Mouse (Mus musculus): Measurements from ENCODE around the gene Dnm3. TPM values are rescaled to one million over a fixed set of nuclear protein-coding genes. Genes with fewer than 3 reads are reported as not detected.

Dnm3 gene
- total RNA-seq, 1 experiment from 2014 or later: not detected

DNA sequence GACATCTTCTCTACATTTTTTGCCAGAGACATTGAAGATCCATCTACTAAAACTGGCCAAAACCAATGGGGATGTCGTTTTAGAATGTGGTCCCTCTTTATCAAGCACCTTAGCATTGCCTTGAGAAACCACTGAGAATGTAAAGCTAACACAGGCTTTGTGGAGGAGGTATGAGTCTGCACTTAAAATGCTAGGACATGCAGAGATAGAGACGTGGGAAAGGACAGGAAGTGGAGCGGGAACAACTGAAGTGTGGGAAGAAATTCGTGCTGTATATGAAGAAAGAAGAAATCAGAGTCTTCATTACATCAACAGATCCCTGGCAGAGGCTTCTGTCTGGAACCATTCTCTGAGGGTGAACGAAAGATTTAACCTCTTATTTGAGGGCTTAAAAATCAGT is 121.4 kb downstream of the Dnm3 start:
- ATAC-seq (replicated peaks in 1 of 2; ENCODE audit: insufficient read depth in 1 of 2, low FRiP score in 2 of 2, low TSS enrichment in 1 of 2, low read depth in 1 of 2, poor library complexity in 2 of 2, severe bottlenecking in 2 of 2): no peak

DNA sequence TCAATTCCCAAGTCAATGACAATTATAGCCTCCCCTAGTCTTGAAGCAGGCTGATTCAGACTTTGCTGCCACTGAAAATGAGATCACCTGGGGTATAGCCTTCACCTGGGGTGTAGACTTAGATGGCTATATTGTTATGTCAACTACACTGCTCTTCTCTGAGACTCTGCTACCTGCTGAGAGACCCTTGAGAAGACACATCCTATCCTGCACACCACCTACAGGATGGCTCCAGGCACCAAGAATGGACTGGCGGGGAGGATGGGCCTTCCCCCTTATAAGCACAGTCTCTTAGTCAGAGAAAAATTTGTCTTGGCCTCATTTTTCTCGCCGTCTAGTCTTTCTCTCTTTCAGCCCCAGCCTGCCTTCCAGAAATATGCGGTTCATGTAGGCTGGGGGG is 123.1 kb downstream of the Dnm3 start:
- ATAC-seq (replicated peaks in 1 of 2; ENCODE audit: insufficient read depth in 1 of 2, low FRiP score in 2 of 2, low TSS enrichment in 1 of 2, low read depth in 1 of 2, poor library complexity in 2 of 2, severe bottlenecking in 2 of 2): no peak

DNA sequence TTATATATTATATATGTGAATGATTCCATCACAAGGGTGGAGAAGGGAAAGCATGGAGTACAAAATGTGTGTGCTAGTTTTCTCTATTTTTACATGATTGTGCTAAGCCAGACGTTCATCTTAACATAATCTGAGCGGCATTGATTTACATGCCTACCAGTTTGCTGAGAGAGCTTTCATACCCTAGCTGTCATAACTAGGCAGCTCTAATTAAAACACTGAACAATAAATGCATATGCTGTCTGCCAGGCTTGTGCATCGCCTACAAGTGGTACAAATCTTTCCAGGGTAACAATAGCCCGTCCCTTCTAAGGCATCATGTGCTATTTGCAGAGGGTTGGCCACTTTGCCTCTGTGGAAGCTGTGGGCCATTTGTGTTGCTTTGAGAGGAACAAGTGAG is 124.0 kb downstream of the Dnm3 start:
- ATAC-seq (replicated peaks in 1 of 2; ENCODE audit: insufficient read depth in 1 of 2, low FRiP score in 2 of 2, low TSS enrichment in 1 of 2, low read depth in 1 of 2, poor library complexity in 2 of 2, severe bottlenecking in 2 of 2): no peak

DNA sequence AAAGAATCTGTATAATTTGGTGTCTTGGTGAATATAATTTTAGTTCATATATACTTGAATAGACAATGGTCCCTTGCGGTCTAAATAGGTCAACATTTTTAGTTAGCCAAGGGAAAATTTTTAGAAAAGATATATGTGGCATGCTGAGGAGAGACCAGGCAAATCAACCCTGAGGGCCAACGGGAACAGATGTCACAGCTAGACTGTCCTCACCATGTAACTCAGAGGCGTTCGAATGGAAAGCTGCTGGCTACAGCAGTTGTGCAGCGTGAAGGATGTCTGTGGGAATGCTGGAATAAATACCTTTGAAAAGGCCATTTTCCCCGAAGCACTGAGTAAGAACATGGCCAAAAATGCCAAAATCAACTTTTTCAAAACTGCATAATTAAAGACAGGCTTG is 128.5 kb downstream of the Dnm3 start:
- ATAC-seq (replicated peaks in 1 of 2; ENCODE audit: insufficient read depth in 1 of 2, low FRiP score in 2 of 2, low TSS enrichment in 1 of 2, low read depth in 1 of 2, poor library complexity in 2 of 2, severe bottlenecking in 2 of 2): no peak

DNA sequence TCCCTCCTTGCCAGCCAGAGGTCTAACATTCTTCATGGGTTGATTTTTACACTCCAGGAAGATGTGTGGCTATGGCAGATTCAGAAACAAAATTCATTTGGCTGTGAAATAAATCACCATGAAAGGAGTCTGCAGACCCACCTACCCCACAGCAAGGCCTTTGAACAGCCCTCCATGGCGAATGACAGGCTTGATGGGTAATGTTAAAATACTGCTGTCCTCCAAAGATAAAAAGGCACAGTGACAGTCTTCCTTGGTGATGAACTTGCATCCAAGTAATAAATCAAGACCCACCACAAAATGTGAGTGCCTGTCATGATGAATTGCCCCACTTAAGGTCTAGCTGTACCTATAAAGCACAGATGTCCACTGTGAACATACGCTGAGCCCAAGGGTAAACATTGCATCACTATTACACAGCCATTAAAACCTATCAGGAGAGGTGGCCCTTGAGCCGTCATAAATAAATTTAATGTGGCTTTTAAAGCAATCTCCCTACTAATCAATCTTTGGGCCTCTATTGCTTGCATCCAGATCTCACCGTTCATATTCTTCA is 131.3 kb downstream of the Dnm3 start:
- no peak for ATAC-seq (replicated peaks in 1 of 2; ENCODE audit: insufficient read depth in 1 of 2, low FRiP score in 2 of 2, low TSS enrichment in 1 of 2, low read depth in 1 of 2, poor library complexity in 2 of 2, severe bottlenecking in 2 of 2)

DNA sequence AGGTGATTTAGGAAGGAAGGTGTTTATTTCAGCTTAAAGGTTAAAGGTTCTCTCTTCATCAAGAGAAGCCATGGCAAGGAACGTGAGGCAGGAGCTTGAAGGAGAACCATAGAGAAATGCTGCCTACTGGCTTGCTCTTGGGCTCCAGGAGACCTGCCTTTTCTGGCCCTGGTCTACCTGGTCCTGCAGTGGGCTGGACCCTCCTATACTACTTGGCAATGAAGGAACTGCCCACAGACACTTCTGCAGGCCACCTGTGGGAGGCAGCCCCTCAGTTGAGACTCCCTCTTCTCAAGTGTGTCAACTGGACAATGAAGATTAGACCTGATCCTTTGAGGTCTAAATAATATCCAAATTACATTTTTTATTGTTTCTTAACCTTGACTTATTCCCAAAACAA is 140.7 kb downstream of the Dnm3 start:
- no peak for ATAC-seq (replicated peaks in 1 of 2; ENCODE audit: insufficient read depth in 1 of 2, low FRiP score in 2 of 2, low TSS enrichment in 1 of 2, low read depth in 1 of 2, poor library complexity in 2 of 2, severe bottlenecking in 2 of 2)

DNA sequence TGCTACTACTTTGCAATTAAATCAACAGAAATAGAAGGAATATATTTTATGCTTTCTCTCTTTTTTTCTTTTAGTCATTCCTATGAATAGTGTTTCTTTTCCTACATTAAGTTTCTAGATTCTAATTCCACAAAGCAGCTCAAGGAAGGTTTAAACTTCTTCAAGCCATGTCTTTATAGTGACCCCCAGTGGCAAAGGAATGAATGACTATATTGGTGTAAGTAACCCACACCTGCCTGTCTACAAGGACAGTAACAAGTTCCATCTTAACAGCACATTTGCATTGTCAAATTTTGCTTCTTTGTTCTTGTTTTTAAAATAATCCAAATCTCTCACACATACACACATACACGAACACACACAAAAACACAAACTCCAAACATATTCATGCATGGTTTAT is 141.2 kb downstream of the Dnm3 start:
- ATAC-seq (replicated peaks in 1 of 2; ENCODE audit: insufficient read depth in 1 of 2, low FRiP score in 2 of 2, low TSS enrichment in 1 of 2, low read depth in 1 of 2, poor library complexity in 2 of 2, severe bottlenecking in 2 of 2): peak; percentile 58 to 65; a peak in 3 of 4 replicates

DNA sequence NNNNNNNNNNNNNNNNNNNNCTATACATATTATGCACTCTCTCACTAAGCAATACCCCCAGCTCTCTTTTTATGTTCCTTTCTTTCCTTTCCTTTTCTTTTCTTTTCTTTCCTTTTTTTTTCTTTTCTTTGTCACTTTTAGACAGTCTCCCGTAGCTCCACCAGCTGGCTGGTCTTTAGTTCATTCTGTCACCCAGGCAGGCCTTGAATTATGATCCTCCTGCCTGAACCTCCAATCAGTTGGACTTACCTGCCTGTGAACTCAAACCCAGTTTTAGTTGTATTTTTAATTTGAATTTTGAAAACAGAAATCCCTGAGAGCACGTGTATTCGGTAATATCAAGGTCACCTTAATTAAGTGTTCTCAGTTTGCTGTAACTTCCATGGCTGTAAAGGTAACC is 141.6 kb downstream of the Dnm3 start:
- ATAC-seq (replicated peaks in 1 of 2; ENCODE audit: insufficient read depth in 1 of 2, low FRiP score in 2 of 2, low TSS enrichment in 1 of 2, low read depth in 1 of 2, poor library complexity in 2 of 2, severe bottlenecking in 2 of 2): no peak

DNA sequence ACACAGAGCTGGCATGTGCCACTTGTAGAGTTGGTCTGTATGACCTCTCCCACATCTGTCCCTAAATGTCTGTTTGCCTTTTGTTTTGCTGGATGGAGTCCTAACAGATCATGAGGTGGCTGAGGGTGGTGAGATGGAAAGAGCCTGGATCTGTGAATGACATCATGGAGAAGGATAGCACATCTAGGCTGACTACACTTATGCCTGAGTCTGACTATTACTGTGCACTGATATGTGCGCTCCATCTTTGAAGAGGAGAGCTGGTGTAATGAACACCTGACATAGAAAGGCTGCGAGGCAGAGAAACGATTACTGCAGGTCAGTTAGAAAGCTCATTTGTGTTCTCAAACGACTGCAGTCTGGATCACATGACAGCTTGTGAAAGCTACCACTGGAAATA is 149.2 kb downstream of the Dnm3 start:
- no peak for ATAC-seq (replicated peaks in 1 of 2; ENCODE audit: insufficient read depth in 1 of 2, low FRiP score in 2 of 2, low TSS enrichment in 1 of 2, low read depth in 1 of 2, poor library complexity in 2 of 2, severe bottlenecking in 2 of 2)

DNA sequence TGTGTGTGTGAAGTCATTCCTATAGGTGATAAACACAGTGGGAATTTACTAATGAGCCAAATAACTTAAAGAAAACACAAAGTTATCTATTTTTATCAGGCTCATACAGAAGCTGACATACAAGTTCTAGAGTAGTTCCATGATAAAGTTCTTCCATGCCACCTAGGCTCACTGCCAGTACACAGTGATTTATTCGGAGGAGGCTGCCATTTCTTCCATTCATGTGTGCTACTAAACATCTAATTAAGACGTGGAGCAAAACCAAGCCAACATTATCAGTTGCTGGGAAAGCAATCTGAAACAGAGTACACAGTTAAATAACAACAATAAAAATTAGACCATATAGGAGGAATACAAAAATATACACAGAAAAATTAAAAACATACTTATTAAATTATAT is 150.2 kb downstream of the Dnm3 start:
- no peak for ATAC-seq (replicated peaks in 1 of 2; ENCODE audit: insufficient read depth in 1 of 2, low FRiP score in 2 of 2, low TSS enrichment in 1 of 2, low read depth in 1 of 2, poor library complexity in 2 of 2, severe bottlenecking in 2 of 2)

DNA sequence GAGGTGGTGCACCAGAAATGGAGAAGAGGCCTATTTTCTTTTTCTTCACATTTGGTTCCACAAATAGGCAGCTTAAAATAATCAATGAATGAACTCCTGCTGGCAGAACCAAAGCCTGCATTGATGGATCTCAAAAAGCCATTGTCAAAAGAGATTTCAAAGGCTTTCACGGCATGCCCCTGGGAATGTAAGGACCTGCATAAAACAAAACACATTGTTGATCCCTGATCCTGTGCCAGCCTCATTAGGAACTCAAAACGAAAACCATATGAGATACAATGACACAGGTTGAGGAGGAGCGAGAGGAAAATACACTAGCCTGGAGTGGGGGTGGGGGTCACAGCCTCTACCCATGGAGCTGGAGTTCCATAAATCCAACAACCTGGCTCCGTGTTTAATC is 153.4 kb downstream of the Dnm3 start:
- no peak for ATAC-seq (replicated peaks in 1 of 2; ENCODE audit: insufficient read depth in 1 of 2, low FRiP score in 2 of 2, low TSS enrichment in 1 of 2, low read depth in 1 of 2, poor library complexity in 2 of 2, severe bottlenecking in 2 of 2)

DNA sequence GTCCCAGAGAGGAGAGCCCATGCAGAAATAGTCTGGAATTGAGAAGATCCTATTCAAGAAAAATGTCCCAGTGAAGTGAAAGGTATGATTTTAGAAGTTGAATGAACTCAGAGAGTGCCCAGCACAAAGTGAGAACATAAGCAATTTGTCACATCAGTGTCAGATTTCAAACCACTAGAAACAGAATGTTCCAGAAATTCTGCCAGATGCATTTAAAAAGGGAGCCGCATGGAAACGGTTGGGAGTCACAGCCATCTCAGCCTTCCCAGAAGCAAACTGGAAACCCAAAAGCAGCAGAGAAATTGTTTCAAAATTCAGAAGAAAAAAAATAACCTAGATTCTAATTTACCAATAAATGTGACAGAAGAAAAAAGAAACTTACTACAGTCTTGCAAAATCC is 154.7 kb downstream of the Dnm3 start:
- no peak for ATAC-seq (replicated peaks in 1 of 2; ENCODE audit: insufficient read depth in 1 of 2, low FRiP score in 2 of 2, low TSS enrichment in 1 of 2, low read depth in 1 of 2, poor library complexity in 2 of 2, severe bottlenecking in 2 of 2)

DNA sequence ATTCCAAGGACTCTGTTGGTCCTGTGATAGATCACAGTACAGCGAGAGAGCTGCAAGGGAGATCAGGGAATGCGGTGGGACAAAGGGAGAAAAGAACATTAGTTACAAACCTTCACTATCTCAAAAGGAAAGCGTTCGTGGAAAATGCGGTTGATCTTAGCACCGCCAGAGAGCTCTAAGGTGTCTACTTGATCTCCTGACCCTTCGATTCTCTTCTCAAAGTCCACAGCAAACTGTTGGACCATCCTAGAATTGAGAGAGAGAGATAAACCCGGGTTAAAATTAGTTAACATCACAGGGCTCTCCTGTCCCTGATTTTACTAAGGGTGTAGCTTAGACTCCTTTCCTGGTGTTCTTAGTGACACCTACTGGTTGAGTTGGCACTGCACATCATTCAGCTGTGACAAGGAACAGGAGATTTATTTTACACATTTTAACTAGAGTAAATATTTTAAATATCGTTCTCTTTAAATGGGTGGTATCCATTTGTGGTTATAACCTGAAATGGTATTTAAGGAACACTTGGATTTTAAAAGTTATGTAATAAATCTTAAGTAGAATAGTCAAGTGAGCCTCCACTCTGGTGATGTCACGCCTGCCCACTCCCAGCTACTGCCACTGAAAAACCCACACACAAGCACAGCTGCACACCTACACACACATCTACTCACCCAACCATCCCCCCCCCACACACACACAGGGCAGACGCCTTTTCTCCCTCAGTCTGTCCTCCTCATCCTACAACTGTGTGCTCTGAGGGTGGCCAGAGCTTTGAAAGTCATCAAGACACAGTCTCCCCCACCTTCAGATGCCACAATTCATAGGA is 164.2 kb downstream of the Dnm3 start:
- peak; percentile 74 to 75; a peak in 2 of 4 replicates for ATAC-seq (replicated peaks in 1 of 2; ENCODE audit: insufficient read depth in 1 of 2, low FRiP score in 2 of 2, low TSS enrichment in 1 of 2, low read depth in 1 of 2, poor library complexity in 2 of 2, severe bottlenecking in 2 of 2)

DNA sequence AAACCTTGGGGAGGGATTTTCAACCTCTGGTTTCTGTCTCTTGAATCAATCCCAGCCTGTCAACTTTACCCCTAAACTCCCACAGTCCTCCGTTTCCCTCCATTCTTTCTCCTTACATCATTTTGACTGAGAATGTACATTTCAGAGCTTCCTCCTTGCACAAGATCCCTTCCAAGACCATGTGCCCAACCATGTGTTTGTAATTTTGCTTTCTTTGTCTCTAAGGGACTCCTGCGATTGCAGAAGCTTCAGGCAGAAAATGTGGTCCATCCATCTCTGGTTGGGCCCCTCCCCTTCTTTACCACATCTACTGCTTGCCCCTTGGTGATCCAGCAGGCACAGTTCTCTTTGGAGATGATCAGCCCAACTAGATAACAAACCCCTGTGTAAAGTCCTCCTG is 165.2 kb downstream of the Dnm3 start:
- ATAC-seq (replicated peaks in 1 of 2; ENCODE audit: insufficient read depth in 1 of 2, low FRiP score in 2 of 2, low TSS enrichment in 1 of 2, low read depth in 1 of 2, poor library complexity in 2 of 2, severe bottlenecking in 2 of 2): no peak

DNA sequence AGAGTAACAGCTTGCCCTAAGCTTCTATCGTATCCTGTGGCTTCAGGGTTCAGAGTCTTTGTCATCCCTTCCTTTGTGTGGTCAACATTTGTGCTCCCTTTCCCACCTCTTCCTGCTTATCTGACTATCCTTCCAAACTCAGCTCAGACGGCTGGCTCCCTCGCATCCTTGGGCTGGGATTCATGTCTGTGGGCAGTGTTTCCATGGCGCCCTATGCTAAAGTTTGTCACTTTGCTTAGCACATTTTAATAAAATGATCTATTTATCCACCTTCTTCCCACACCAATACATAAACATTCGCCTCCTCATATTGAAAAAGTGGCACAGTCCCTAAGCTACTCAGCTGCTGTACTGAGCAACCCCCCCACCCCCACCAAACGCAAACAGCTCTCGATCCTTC is 165.7 kb downstream of the Dnm3 start:
- no peak for ATAC-seq (replicated peaks in 1 of 2; ENCODE audit: insufficient read depth in 1 of 2, low FRiP score in 2 of 2, low TSS enrichment in 1 of 2, low read depth in 1 of 2, poor library complexity in 2 of 2, severe bottlenecking in 2 of 2)

DNA sequence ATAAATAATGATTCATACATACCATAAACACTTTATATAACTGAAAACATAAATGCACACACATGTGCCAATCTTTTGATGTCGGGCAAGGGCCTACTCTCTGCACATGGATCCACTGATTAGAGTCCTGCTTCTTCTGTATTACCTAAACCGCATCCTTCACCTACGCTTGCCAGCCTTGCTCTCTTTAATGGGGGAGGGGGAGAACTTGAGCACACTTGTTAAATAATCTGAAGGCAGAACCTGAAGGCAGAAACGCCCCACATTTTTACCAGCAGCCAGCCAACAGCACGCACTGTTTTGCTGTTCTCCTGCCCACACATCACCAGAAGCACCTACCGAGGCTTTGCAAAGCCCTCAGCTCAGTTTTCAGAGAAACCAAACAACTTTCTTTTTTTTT is 172.6 kb downstream of the Dnm3 start:
- no peak for ATAC-seq (replicated peaks in 1 of 2; ENCODE audit: insufficient read depth in 1 of 2, low FRiP score in 2 of 2, low TSS enrichment in 1 of 2, low read depth in 1 of 2, poor library complexity in 2 of 2, severe bottlenecking in 2 of 2)

DNA sequence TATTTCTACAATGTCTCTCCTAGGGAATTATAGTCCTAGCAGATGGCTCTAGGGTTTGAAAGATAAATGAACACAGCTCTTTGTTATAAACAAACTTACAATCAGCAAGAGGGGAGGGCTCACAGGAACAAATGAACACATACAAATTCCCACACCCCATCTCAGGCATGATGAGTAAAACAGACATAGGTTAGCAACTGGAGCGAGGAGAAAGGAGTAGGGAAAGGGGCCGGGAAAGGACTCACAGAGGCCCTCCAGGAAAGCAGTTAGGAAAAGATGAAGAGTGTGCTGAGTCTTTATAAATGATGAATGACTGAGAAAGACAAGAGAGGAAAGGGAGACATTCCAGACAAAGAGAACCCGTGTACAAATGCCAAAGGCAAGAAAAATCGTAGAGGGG is 175.4 kb downstream of the Dnm3 start:
- ATAC-seq (replicated peaks in 1 of 2; ENCODE audit: insufficient read depth in 1 of 2, low FRiP score in 2 of 2, low TSS enrichment in 1 of 2, low read depth in 1 of 2, poor library complexity in 2 of 2, severe bottlenecking in 2 of 2): no peak

DNA sequence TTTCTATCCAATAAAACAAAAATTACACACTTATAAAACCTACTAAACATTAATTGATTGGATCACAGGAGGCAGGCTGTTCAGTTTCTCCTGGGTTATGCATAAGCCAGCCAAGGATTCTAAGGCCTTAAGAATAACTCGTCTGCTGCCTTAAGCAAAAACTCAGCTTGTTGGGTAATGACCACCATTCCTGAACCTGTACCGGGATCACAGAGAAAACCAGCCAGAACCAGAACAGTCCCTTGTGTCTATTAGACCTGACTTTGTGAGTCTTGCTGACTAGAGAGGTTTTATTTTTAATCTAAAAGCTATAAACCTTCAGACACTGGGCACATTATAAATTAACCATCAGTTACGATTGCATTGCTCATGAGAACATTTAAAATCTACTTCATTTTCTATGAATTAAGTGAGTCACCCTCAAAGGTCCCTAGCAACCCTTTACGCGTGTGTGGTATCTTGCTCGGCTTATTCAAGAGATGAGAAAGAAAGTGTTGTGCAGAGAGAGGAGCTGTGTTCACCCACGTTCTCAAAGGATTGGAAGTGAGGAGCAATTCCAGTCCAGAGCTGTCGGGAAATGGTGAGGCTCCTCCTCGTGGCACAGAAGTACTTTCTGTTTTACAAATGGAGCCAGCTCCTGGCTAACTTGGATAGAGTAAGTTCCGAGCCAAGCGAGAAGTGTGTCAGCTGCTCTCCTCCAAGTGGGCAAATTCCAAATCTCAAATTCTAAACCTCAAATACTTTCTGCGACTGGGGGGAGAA is 178.1 kb downstream of the Dnm3 start:
- no peak for ATAC-seq (replicated peaks in 1 of 2; ENCODE audit: insufficient read depth in 1 of 2, low FRiP score in 2 of 2, low TSS enrichment in 1 of 2, low read depth in 1 of 2, poor library complexity in 2 of 2, severe bottlenecking in 2 of 2)

Measured in hematopoietic stem cell, adult 5-6 weeks (primary cell).